Mouse (Mus musculus): ENCODE measurements at regions not wholly inside any gene's neighbourhood (a gene's known extent, or its start where the extent isn't known, plus 50 kb on each side); places are given as distances from the start of the nearest gene placed in this dataset.

- Histone ChIP-seq H3K4me3 (no peak overlapping the region), H3K36me3 (no peaks in the 10 kb centered on the region), H3K27ac (no peak overlapping the region), H3K9me3 (no peaks in the 10 kb centered on the region), H3K27me3 (no peaks in the 10 kb centered on the region), H3K4me1 (no peaks in the 10 kb centered on the region), H3K9ac (no peak overlapping the region), H3K4me2 (no peak overlapping the region)
- 84% methylated on average over 2 of the region's 2 CpGs for WGBS
- no peak for ATAC-seq (ENCODE audit: borderline replicate concordance, extremely low read depth, low FRiP score, low TSS enrichment)
Measured at GRCm38 (mm10) chr9:86170756-86171155, 294.0 kb downstream of the Ube2cbp start.

- no peaks in the 10 kb centered on the region for H3K27me3 ChIP-seq
- H3K9ac ChIP-seq: no peak overlapping the region
- H3K36me3 ChIP-seq: no peaks in the 10 kb centered on the region
- no peaks in the 10 kb centered on the region for H3K9me3 ChIP-seq
- H3K4me1 ChIP-seq: no peaks in the 10 kb centered on the region
- H3K27ac ChIP-seq: no peak overlapping the region
- no peak overlapping the region for H3K4me3 ChIP-seq
- no peak for ATAC-seq (ENCODE audit: borderline replicate concordance, extremely low read depth, low FRiP score, low TSS enrichment)
- H3K4me2 ChIP-seq: no peak overlapping the region
- WGBS: 66% methylated on average over 11 of the region's 11 CpGs
Measured at GRCm38 (mm10) chr9:86186751-86187747, 277.7 kb downstream of the Ube2cbp start.

- no peak overlapping the region for H3K9ac ChIP-seq
- H3K4me2 ChIP-seq: no peak overlapping the region
- no peaks in the 10 kb centered on the region for H3K27me3 ChIP-seq
- ATAC-seq (ENCODE audit: borderline replicate concordance, extremely low read depth, low FRiP score, low TSS enrichment): no peak
- H3K27ac ChIP-seq: no peak overlapping the region
- WGBS: 38% methylated on average over 2 of the region's 2 CpGs
- no peaks in the 10 kb centered on the region for H3K9me3 ChIP-seq
- H3K4me3 ChIP-seq: no peak overlapping the region
- no peaks in the 10 kb centered on the region for H3K4me1 ChIP-seq
- no peaks in the 10 kb centered on the region for H3K36me3 ChIP-seq
Measured at GRCm38 (mm10) chr9:86188873-86189272, 275.9 kb downstream of the Ube2cbp start.

GRCm38 (mm10) chr9:86205041-86205440 lies 259.7 kb downstream of the Ube2cbp start:
- WGBS: 41% methylated on average over 3 of the region's 3 CpGs
- Histone ChIP-seq H3K36me3 (no peaks in the 10 kb centered on the region), H3K4me3 (no peak overlapping the region), H3K4me2 (no peak overlapping the region), H3K27me3 (no peaks in the 10 kb centered on the region), H3K9ac (no peak overlapping the region), H3K9me3 (no peaks in the 10 kb centered on the region), H3K27ac (no peak overlapping the region), H3K4me1 (no peaks in the 10 kb centered on the region)
- ATAC-seq (ENCODE audit: borderline replicate concordance, extremely low read depth, low FRiP score, low TSS enrichment): no peak

GRCm38 (mm10) chr9:86208334-86208925 lies 256.3 kb downstream of the Ube2cbp start:
- H3K4me1 ChIP-seq: no peaks in the 10 kb centered on the region
- no peak overlapping the region for H3K4me3 ChIP-seq
- no peaks in the 10 kb centered on the region for H3K27me3 ChIP-seq
- no peaks in the 10 kb centered on the region for H3K9me3 ChIP-seq
- ATAC-seq (ENCODE audit: borderline replicate concordance, extremely low read depth, low FRiP score, low TSS enrichment): no peak
- H3K36me3 ChIP-seq: no peaks in the 10 kb centered on the region
- no peak overlapping the region for H3K4me2 ChIP-seq
- WGBS: 79% methylated on average over 5 of the region's 5 CpGs
- no peak overlapping the region for H3K27ac ChIP-seq
- H3K9ac ChIP-seq: no peak overlapping the region

GRCm38 (mm10) chr9:86211267-86211666 lies 253.5 kb downstream of the Ube2cbp start:
- Histone ChIP-seq H3K36me3 (no peaks in the 10 kb centered on the region), H3K27me3 (no peaks in the 10 kb centered on the region), H3K9ac (no peak overlapping the region), H3K4me3 (no peak overlapping the region), H3K4me1 (no peaks in the 10 kb centered on the region), H3K9me3 (no peaks in the 10 kb centered on the region), H3K4me2 (no peak overlapping the region), H3K27ac (no peak overlapping the region)
- ATAC-seq (ENCODE audit: borderline replicate concordance, extremely low read depth, low FRiP score, low TSS enrichment): no peak
- WGBS: 48% methylated on average over 3 of the region's 3 CpGs

- H3K9me3 ChIP-seq: no peaks in the 10 kb centered on the region
- H3K4me2 ChIP-seq: no peak overlapping the region
- H3K36me3 ChIP-seq: no peaks in the 10 kb centered on the region
- H3K27me3 ChIP-seq: no peaks in the 10 kb centered on the region
- H3K4me3 ChIP-seq: no peak overlapping the region
- WGBS: 80% methylated on average over 4 of the region's 4 CpGs
- no peak overlapping the region for H3K27ac ChIP-seq
- H3K9ac ChIP-seq: no peak overlapping the region
- H3K4me1 ChIP-seq: no peaks in the 10 kb centered on the region
- ATAC-seq (ENCODE audit: borderline replicate concordance, extremely low read depth, low FRiP score, low TSS enrichment): no peak
Measured at GRCm38 (mm10) chr9:86219669-86220068, 245.1 kb downstream of the Ube2cbp start.

- ATAC-seq (ENCODE audit: borderline replicate concordance, extremely low read depth, low FRiP score, low TSS enrichment): no peak
Measured at GRCm38 (mm10) chr9:86224530-86224929, 240.2 kb downstream of the Ube2cbp start.

GRCm38 (mm10) chr9:86230673-86231350 lies 233.9 kb downstream of the Ube2cbp start:
- 63% methylated on average over 7 of the region's 7 CpGs for WGBS
- no peak overlapping the region for H3K27ac ChIP-seq

More at GRCm38 (mm10) chr9:86224530-86224929, 240.2 kb downstream of the Ube2cbp start:
- no peak overlapping the region for H3K4me3 ChIP-seq
- H3K9me3 ChIP-seq: no peaks in the 10 kb centered on the region
- 41% methylated on average over 3 of the region's 3 CpGs for WGBS
- H3K4me2 ChIP-seq: no peak overlapping the region
- H3K4me1 ChIP-seq: no peaks in the 10 kb centered on the region
- H3K27me3 ChIP-seq: no peaks in the 10 kb centered on the region
- H3K27ac ChIP-seq: no peak overlapping the region
- no peak overlapping the region for H3K9ac ChIP-seq
- H3K36me3 ChIP-seq: no peaks in the 10 kb centered on the region

GRCm38 (mm10) chr9:86231692-86232091 lies 233.1 kb downstream of the Ube2cbp start:
- H3K4me2 ChIP-seq: no peak overlapping the region
- no peaks in the 10 kb centered on the region for H3K9me3 ChIP-seq
- no peak overlapping the region for H3K4me3 ChIP-seq
- no peaks in the 10 kb centered on the region for H3K4me1 ChIP-seq
- H3K27me3 ChIP-seq: no peaks in the 10 kb centered on the region
- H3K9ac ChIP-seq: no peak overlapping the region
- H3K36me3 ChIP-seq: no peaks in the 10 kb centered on the region
- no peak overlapping the region for H3K27ac ChIP-seq
- ATAC-seq (ENCODE audit: borderline replicate concordance, extremely low read depth, low FRiP score, low TSS enrichment): no peak
- whole genome bisulfite sequencing: 83% methylated on average over 5 of the region's 5 CpGs

More at GRCm38 (mm10) chr9:86230673-86231350, 233.9 kb downstream of the Ube2cbp start:
- Histone ChIP-seq H3K36me3 (no peaks in the 10 kb centered on the region), H3K4me2 (no peak overlapping the region), H3K4me1 (no peaks in the 10 kb centered on the region), H3K27me3 (no peaks in the 10 kb centered on the region), H3K4me3 (no peak overlapping the region), H3K9ac (no peak overlapping the region), H3K9me3 (no peaks in the 10 kb centered on the region)
- no peak for ATAC-seq (ENCODE audit: borderline replicate concordance, extremely low read depth, low FRiP score, low TSS enrichment)

- Histone ChIP-seq H3K27me3 (no peaks in the 10 kb centered on the region), H3K27ac (no peak overlapping the region), H3K4me1 (no peaks in the 10 kb centered on the region), H3K36me3 (no peaks in the 10 kb centered on the region), H3K9ac (no peak overlapping the region), H3K4me3 (no peak overlapping the region), H3K4me2 (no peak overlapping the region), H3K9me3 (no peaks in the 10 kb centered on the region)
- WGBS: 72% methylated on average over 1 of the region's 1 CpGs
- ATAC-seq (ENCODE audit: borderline replicate concordance, extremely low read depth, low FRiP score, low TSS enrichment): no peak
Measured at GRCm38 (mm10) chr9:86232174-86232573, 232.6 kb downstream of the Ube2cbp start.

- 73% methylated on average over 7 of the region's 7 CpGs for WGBS
- no peak overlapping the region for H3K4me2 ChIP-seq
- H3K4me1 ChIP-seq: no peaks in the 10 kb centered on the region
- no peaks in the 10 kb centered on the region for H3K9me3 ChIP-seq
- no peak overlapping the region for H3K27ac ChIP-seq
- no peaks in the 10 kb centered on the region for H3K36me3 ChIP-seq
- H3K9ac ChIP-seq: no peak overlapping the region
- no peak overlapping the region for H3K4me3 ChIP-seq
- ATAC-seq (ENCODE audit: borderline replicate concordance, extremely low read depth, low FRiP score, low TSS enrichment): no peak
- no peaks in the 10 kb centered on the region for H3K27me3 ChIP-seq
Measured at GRCm38 (mm10) chr9:86233775-86234174, 231.0 kb downstream of the Ube2cbp start.
